Mouse (Mus musculus): ENCODE measurements around the gene Reg4.

Reg4 gene

DNA sequence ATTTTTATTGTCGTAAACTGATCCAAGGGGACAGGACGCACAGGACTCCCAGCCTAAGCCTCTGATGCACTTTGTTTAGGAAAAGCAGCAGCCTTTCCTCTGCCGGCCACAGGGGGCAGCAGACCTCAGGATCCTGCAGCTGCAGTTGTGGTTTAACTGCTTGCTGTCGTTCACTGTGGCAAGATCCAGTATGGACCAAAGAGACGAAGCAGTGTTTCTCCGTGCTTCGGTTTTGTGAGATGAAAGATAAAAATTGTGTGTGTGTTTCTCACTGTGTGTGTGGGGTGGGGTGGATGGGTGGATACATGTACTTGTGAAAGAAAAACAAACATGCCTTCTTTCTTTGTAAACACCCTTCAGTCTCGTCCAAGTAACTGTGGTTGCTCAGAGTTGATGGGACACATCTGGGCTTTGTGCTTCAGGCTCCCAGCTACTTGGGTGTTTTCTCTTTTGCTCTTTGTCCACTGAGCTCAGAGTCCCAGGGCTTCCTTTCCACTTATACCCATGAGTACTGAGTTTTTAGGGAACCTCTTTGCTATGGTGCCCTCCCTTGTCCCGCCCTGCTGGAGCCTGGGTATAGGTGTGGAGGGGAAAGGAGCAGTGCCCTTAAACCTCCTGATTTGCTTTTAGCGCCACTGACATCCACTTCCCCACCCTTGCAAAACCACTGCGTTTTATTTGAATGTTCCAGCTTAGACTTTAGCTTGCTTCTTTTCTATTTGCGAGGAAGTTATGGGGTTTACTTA, 59.1 kb downstream of the Reg4 start:
- CTCF ChIA-PET, result no interaction called here

DNA sequence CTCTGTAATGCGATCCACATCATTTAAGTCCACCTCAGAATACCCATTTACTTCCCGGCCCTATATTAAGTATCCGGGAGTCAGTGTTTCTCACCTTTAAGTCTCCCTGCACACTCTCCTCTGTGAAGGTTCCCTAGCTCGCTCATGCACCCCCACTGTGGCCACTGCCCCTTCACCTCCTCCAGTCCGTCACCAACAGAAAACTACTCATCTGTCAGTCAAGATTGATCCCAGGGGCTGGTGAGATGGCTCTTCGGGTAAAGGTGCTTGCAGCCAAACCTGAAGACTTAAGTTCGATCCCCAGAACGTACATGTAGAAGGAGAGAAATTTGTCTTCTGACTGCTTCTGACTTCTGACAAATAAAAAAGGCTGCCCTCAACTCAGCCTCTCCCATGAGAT, 60.5 kb downstream of the Reg4 start:
- CTCF ChIA-PET, result no interaction called here

DNA sequence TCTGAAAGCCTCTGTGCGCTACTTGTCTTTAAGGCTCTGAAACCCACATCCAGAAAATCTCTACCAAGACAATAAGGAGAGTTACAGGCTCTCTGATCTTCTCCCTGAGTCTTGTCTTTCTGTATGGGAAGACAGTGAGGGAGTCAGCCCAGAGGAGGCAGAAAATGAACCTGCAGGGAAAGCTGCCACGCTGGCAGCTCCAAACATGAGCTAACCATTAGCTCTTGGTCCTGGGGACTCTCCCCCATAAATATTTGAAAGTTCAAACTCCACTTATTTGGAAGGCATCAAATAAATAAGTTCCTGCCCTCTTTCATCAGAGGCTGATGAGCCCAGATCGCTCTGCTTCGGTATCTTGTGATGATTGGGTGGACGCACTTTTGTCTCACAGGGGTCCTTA, 61.2 kb downstream of the Reg4 start:
- CTCF ChIA-PET, result no interaction called here

Measured in spleen, embryonic (tissue).